Mouse (Mus musculus): ENCODE results near the gene Rabgap1.

Gene Rabgap1

DNA sequence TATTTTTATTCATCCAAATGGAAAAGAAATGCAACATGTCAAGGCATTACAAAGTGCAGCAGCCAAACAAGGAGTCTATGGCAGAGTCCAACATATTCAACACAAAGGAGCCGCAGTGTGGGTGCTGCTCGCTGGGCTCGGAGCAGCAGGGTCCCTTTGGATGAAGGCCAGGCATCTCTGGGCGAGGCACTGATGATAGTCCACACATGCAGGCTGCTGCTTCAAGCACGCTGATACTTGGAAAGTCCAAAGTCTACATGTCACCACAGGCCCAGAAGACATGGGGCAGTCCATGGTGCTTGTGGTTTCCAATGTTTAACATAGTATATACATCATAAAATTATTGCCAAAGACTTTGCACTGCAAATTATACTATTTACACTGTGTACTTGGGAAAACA, 126.8 kb downstream of the Rabgap1 start:
- Histone ChIP-seq H3K4me3 (replicated peaks; ENCODE audit: low read length) (no peak overlapping the region), H3K4me1 (replicated peaks; ENCODE audit: low read depth, low read length) (no peaks in the 10 kb centered on the region)
- TF ChIP-seq CTCF (conservative IDR thresholded peaks at IDR 0.05; ENCODE audit: low read length) (no peak), POU5F1 (IDR thresholded peaks at IDR 0.05; ENCODE audit: borderline replicate concordance, low read length) (no peak), NANOG (IDR thresholded peaks at IDR 0.05; ENCODE audit: borderline replicate concordance, low read length) (no peak)

DNA sequence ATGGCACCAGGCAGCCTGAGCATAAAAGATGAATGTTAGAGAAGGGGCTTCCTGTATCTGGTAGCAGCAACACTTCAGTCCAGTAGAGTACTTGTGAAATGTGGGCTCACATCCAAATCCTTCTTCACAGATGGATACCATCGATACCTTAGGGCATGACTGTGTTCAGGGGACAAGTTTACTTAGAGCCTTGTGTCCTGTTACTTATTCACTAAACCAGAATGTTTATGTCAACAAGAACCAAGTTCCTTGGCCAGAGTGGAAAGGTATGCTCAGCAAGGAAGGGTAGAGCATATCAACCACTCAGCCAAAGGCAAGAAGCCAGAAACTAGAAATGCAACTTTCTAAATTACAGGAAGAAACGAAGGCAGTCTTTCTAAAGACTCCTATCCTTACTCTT, 127.6 kb downstream of the Rabgap1 start:
- Histone ChIP-seq H3K27me3 (ENCODE audit: insufficient read depth, low read length) (no peaks in the 10 kb centered on the region), H3K4me1 (replicated peaks; ENCODE audit: low read depth, low read length) (no peaks in the 10 kb centered on the region), H3K36me3 (ENCODE audit: insufficient read depth, low read length) (peaks cover 71% of the 10 kb centered on the region), H3K4me3 (replicated peaks; ENCODE audit: low read length) (no peak overlapping the region), H3K9me3 (ENCODE audit: low read length) (no peaks in the 10 kb centered on the region)
- TF ChIP-seq NANOG (IDR thresholded peaks at IDR 0.05; ENCODE audit: borderline replicate concordance, low read length) (no peak), CTCF (conservative IDR thresholded peaks at IDR 0.05; ENCODE audit: low read length) (no peak), POU5F1 (IDR thresholded peaks at IDR 0.05; ENCODE audit: borderline replicate concordance, low read length) (no peak)

More for the DNA sequence above, 126.8 kb downstream of the Rabgap1 start:
- Histone ChIP-seq H3K27me3 (ENCODE audit: insufficient read depth, low read length) (no peaks in the 10 kb centered on the region), H3K36me3 (ENCODE audit: insufficient read depth, low read length) (peaks cover 78% of the 10 kb centered on the region), H3K9me3 (ENCODE audit: low read length) (no peaks in the 10 kb centered on the region)

DNA sequence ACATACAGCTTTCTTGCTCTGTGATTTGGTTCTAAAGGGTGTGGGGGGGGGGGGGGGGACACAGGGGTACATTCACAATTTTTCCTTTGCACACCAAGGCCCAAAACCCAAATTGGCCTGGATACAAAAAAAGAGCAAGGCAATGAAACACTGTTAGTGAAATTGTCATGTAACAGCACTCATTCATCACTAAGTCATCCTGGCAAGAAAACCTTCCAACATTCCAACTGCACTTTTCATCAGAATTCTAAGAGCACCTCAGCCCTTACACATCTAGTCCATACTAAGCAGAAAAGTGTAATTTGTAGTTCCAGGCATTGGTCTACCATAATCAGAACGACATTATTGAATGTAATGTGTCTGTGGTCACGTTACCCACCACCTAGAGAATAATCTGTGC, 129.1 kb downstream of the Rabgap1 start:
- H3K36me3 ChIP-seq (ENCODE audit: insufficient read depth, low read length) = peaks cover 69% of the 10 kb centered on the region
- H3K27me3 ChIP-seq (ENCODE audit: insufficient read depth, low read length) = no peaks in the 10 kb centered on the region
- TF ChIP-seq NANOG (IDR thresholded peaks at IDR 0.05; ENCODE audit: borderline replicate concordance, low read length) (no peak), POU5F1 (IDR thresholded peaks at IDR 0.05; ENCODE audit: borderline replicate concordance, low read length) (no peak), CTCF (conservative IDR thresholded peaks at IDR 0.05; ENCODE audit: low read length) (no peak)
- H3K4me1 ChIP-seq (replicated peaks; ENCODE audit: low read depth, low read length) = no peaks in the 10 kb centered on the region
- H3K9me3 ChIP-seq (ENCODE audit: low read length) = no peaks in the 10 kb centered on the region
- no peak overlapping the region for H3K4me3 ChIP-seq (replicated peaks; ENCODE audit: low read length)

DNA sequence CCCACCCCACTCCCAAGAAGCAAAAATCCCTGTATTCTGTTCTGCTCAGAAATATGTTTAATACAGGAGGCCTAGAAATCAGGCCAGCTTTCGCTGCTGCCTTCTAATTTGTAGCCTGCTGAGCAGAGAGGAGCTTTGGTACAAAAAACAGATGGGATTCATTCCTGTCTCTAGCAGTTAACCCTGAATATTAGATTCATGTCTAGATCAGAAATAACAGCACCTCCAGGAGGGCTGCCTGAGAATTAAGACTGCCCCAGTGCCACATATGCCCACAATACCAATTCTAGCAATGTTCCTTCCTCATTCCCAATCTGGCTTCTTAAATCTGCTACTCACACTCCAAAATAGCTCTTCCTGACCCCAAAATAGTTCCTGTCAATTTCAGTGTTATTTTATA, 133.6 kb downstream of the Rabgap1 start:
- H3K36me3 ChIP-seq (ENCODE audit: insufficient read depth, low read length) = peaks cover 51% of the 10 kb centered on the region
- TF ChIP-seq POU5F1 (IDR thresholded peaks at IDR 0.05; ENCODE audit: borderline replicate concordance, low read length) (no peak), CTCF (conservative IDR thresholded peaks at IDR 0.05; ENCODE audit: low read length) (no peak), NANOG (IDR thresholded peaks at IDR 0.05; ENCODE audit: borderline replicate concordance, low read length) (no peak)
- no peaks in the 10 kb centered on the region for H3K27me3 ChIP-seq (ENCODE audit: insufficient read depth, low read length)
- H3K9me3 ChIP-seq (ENCODE audit: low read length) = no peaks in the 10 kb centered on the region
- no peaks in the 10 kb centered on the region for H3K4me1 ChIP-seq (replicated peaks; ENCODE audit: low read depth, low read length)
- no peak overlapping the region for H3K4me3 ChIP-seq (replicated peaks; ENCODE audit: low read length)

DNA sequence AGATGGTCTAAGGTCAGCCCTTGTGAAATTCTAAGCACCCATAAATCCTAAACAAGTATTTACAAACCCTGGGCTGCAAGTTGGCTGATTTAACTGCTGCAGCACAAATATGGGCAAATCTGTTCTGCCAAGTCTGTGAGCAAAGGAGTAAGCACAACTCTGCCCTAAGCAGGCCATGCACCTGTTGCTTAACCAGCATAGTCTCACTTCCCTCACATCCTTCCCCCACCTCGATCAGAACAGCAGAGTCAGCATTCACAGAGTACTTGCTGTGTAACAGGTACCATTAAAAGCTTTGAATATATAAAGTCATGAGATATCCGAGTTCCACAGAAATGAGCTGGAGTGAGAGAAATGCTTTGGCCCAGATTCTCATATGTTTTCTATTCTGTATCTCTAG, 135.1 kb downstream of the Rabgap1 start:
- no peaks in the 10 kb centered on the region for H3K4me1 ChIP-seq (replicated peaks; ENCODE audit: low read depth, low read length)
- peaks cover 41% of the 10 kb centered on the region for H3K36me3 ChIP-seq (ENCODE audit: insufficient read depth, low read length)
- H3K9me3 ChIP-seq (ENCODE audit: low read length) = no peaks in the 10 kb centered on the region
- H3K4me3 ChIP-seq (replicated peaks; ENCODE audit: low read length) = no peak overlapping the region
- no peaks in the 10 kb centered on the region for H3K27me3 ChIP-seq (ENCODE audit: insufficient read depth, low read length)
- TF ChIP-seq CTCF (conservative IDR thresholded peaks at IDR 0.05; ENCODE audit: low read length) (no peak), POU5F1 (IDR thresholded peaks at IDR 0.05; ENCODE audit: borderline replicate concordance, low read length) (no peak), NANOG (IDR thresholded peaks at IDR 0.05; ENCODE audit: borderline replicate concordance, low read length) (no peak)

DNA sequence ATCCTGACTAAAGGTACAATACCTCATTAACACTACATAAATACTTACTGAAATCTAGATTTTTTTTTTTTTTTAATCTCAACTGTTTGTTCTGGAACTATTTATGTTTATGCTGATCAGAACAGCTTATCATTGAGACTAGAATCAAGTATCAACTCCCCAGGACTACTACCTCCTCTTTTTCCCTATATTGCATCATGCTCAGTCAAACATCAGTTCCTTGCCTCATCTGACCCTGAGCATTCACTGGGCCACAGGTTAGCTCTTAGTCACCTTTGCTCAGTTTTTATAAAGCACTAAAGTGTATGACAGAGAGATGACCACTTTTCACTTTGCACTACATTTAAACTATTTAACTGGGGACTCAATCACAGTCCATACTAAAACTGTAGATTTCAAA, 144.8 kb downstream of the Rabgap1 start:
- Histone ChIP-seq H3K4me1 (replicated peaks; ENCODE audit: low read depth, low read length) (peaks cover 5% of the 10 kb centered on the region; the same call in 1 of the 2 replicates), H3K9me3 (ENCODE audit: low read length) (no peaks in the 10 kb centered on the region), H3K4me3 (replicated peaks; ENCODE audit: low read length) (no peak overlapping the region), H3K36me3 (ENCODE audit: insufficient read depth, low read length) (peaks cover 30% of the 10 kb centered on the region), H3K27me3 (ENCODE audit: insufficient read depth, low read length) (no peaks in the 10 kb centered on the region)
- TF ChIP-seq CTCF (conservative IDR thresholded peaks at IDR 0.05; ENCODE audit: low read length) (no peak), POU5F1 (IDR thresholded peaks at IDR 0.05; ENCODE audit: borderline replicate concordance, low read length) (no peak), NANOG (IDR thresholded peaks at IDR 0.05; ENCODE audit: borderline replicate concordance, low read length) (no peak)
